ENCODE assay signal across 23 mouse cellular contexts in the genomic region with DNA sequence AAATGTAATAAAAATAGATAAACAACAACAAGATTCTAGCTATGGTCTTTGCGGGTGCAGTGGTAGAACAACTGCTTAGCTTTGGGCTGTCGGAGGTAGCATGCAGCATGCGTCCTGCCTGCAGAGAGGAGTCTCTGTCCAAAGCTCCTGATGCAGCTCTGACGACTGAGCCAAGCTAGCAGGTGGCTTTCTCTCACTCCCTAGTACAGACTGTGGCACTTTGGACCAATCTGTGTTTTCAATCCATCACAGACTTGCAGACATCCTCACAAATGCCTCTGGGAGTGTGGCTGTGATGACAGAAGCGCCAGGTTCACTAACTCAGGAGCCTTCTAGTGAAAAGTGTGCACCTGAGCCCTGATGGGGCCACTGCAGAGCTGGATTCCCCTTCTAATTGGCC. TPM values are rescaled to one million over a fixed set of nuclear protein-coding genes. Genes with fewer than 3 reads are reported as not detected.
A peak's percentile ranks its signal among the peaks of the same experiment; 100 is the strongest.
DNase-seq lines count a peak whose midpoint lies in the region; TF ChIP-seq lines count a peak whose summit lies in the region.
"Had no signal": no experiment of that assay in that cellular context is flagged by ENCODE, and none has a peak within 500 bp of the region (broad histone marks: within the 10 kb centered on the region; RNA-seq: fewer than 3 reads in every experiment).

No protein-coding gene starts in this region.

- 80% methylated on average over 5 of the region's 5 CpGs for WGBS in heart, adult 2 months

- peaks cover 2% of the 10 kb centered on the region; the same call in 1 of the 2 replicates for H3K36me3 ChIP-seq in heart, adult 2 months (ENCODE audit: control insufficient read depth, insufficient read depth, low read length)

- H3K4me1 ChIP-seq in heart, adult 2 months (ENCODE audit: control insufficient read depth, insufficient read depth, low read length): peaks cover 15% of the 10 kb centered on the region
- H3K4me1 ChIP-seq: hindbrain, embryonic 10.5 days; midbrain, embryonic 10.5 days had no signal

- H3K79me2 ChIP-seq in heart, adult 2 months (replicated peaks; ENCODE audit: control insufficient read depth, insufficient read depth, low read length): no peaks in the 10 kb centered on the region

- H3K27ac ChIP-seq in heart, adult 2 months: peak overlapping the region; percentile 88
- H3K27ac ChIP-seq: hindbrain, embryonic 10.5 days; limb, embryonic 12.5 days; liver, embryonic 12.5 days; macrophage; midbrain, embryonic 10.5 days had no signal

- H3K9ac ChIP-seq in heart, adult 2 months (ENCODE audit: low read depth, low read length): no peak overlapping the region
- H3K9ac ChIP-seq: limb, embryonic 12.5 days had no signal

- no peak for TF ChIP-seq EP300 in heart, adult 2 months (IDR thresholded peaks at IDR 0.05; ENCODE audit: insufficient read depth, low read depth, low read length)

- no peak for TF ChIP-seq POLR2A in heart, adult 2 months (IDR thresholded peaks at IDR 0.05; ENCODE audit: insufficient read depth, low read depth, low read length)

- H3K4me3 ChIP-seq in heart, adult 2 months: no peak overlapping the region
- H3K4me3 ChIP-seq: heart, embryonic 10.5 days; hindbrain, embryonic 10.5 days; limb, embryonic 12.5 days; liver, embryonic 12.5 days; midbrain, embryonic 10.5 days had no signal

- no peak for TF ChIP-seq CTCF in heart, adult 2 months (IDR thresholded peaks at IDR 0.05)

- H3K27me3 ChIP-seq in heart, adult 2 months (ENCODE audit: control insufficient read depth, insufficient read depth, low read length): no peaks in the 10 kb centered on the region
- H3K27me3 ChIP-seq: limb, embryonic 12.5 days; liver, embryonic 12.5 days had no signal

- no peak for DNase-seq in heart, adult 2 months
- no peak for DNase-seq in heart, postnatal 25 days (ENCODE audit: low spot score)
- peak; percentile 42 for DNase-seq in layer of hippocampus, adult 9-11 months
- no peak for DNase-seq in layer of hippocampus, adult 11-12 months (ENCODE audit: low spot score)
- peak; percentile 46 for DNase-seq in cerebellum, adult 9-10 months
- no peak for DNase-seq in urinary bladder, postnatal 25 days (ENCODE audit: low spot score)
- DNase-seq in spleen, postnatal 10 days (ENCODE audit: low spot score in 2 of 2): no peak
- DNase-seq: embryo, embryonic 11 days; gastrocnemius, postnatal 14 days; kidney, adult 18-20 months; kidney, postnatal 10 days; lung, adult 2 months; retina, postnatal 1 day; thymus, adult 2 months had no signal

- intact Hi-C loops in heart, adult 2 months (cut with DNase I): loop anchor here (5.0 kb wide), 1 partner anchor 43 kb away; no protein-coding TSS in a partner anchor
- intact Hi-C loops in heart, postnatal 25 days (cut with DNase I): no loop called here

RNA-seq across cellular contexts. Expression of gene Uros, which starts 19.5 kb away (rescaled TPM):
- 10 to 100 TPM; 20.1 to 22.9 TPM for total RNA-seq in heart, adult 2 months (2021)
- polyA plus RNA-seq in heart, adult 2 months (2012; rRNA removed): 22.3 and 36.4 TPM in 2 replicates
- 10 to 100 TPM; 19.5 to 20.3 TPM for total RNA-seq in heart, postnatal 25 days (2021)

RNA-seq across cellular contexts. Expression of gene Bccip, which starts 20.2 kb away (rescaled TPM):
- total RNA-seq in heart, adult 2 months (2021): 10 to 100 TPM; 53.5 to 55.7 TPM
- polyA plus RNA-seq in heart, adult 2 months (2012; rRNA removed): 29.4 and 49.1 TPM in 2 replicates
- total RNA-seq in heart, postnatal 25 days (2021): 10 to 100 TPM; 46.5 to 57.3 TPM

RNA-seq across cellular contexts. Expression of gene Fank1, which starts 47.3 kb away (rescaled TPM):
- total RNA-seq in heart, adult 2 months (2021): not detected
- polyA plus RNA-seq in heart, adult 2 months (2012; rRNA removed): 0.10 and 0.32 TPM in 2 replicates
- not detected for total RNA-seq in heart, postnatal 25 days (2021)
- polyA plus RNA-seq: macrophage had no signal

RNA-seq across cellular contexts. Expression of gene Mmp21, which starts 49.5 kb away (rescaled TPM):
- not detected for total RNA-seq in heart, adult 2 months (2021)
- polyA plus RNA-seq in heart, adult 2 months (2012; rRNA removed): not detected in 2 replicates
- not detected for total RNA-seq in heart, postnatal 25 days (2021)
- total RNA-seq: adrenal gland, postnatal 4 days; gastrocnemius, postnatal 14 days; midbrain, postnatal 0 days had no signal
- polyA plus RNA-seq: C2C12; heart, embryonic 10.5 days; hindbrain, embryonic 10.5 days; limb, embryonic 12.5 days; liver, embryonic 12.5 days; lung, adult 2 months; macrophage; midbrain, embryonic 10.5 days; midbrain, postnatal 0 days; thymus, adult 2 months had no signal

RNA-seq across cellular contexts. Expression of gene Dhx32, which starts 53.2 kb away (rescaled TPM):
- 10 to 100 TPM; 41.5 to 47.4 TPM for total RNA-seq in heart, adult 2 months (2021)
- polyA plus RNA-seq in heart, adult 2 months (2012; rRNA removed): 27.7 and 38.9 TPM in 2 replicates
- 10 to 100 TPM; 33.7 to 35.7 TPM for total RNA-seq in heart, postnatal 25 days (2021)

Comparison
In these comparisons a context has a peak if more than half of its experiments do, and no peak if none do; other contexts are left out.
1. DNase-seq: peak in layer of hippocampus, adult 9-11 months (single experiment) and cerebellum, adult 9-10 months (single experiment); none in heart, adult 2 months (0 of 2), heart, postnatal 25 days (single experiment), layer of hippocampus, adult 11-12 months (single experiment), urinary bladder, postnatal 25 days (single experiment) and spleen, postnatal 10 days (0 of 2).